Mouse (Mus musculus) C2C12 (cell line): ENCODE measurements around the gene Tyro3.

Source experiments
- CTCF ChIP-seq: IDR thresholded peaks from one replicate; pipeline ENCODE4 v1.5.1; 2011; ENCODE audit not compliant: control insufficient read depth, insufficient read depth, insufficient read length
- FOSL1 ChIP-seq: IDR thresholded peaks from one replicate; pipeline ENCODE4 v1.8.0; 2011; ENCODE audit warnings: mild to moderate bottlenecking, low read length; ENCODE audit not compliant: poor library complexity, insufficient read depth, severe bottlenecking
- MAX ChIP-seq: IDR thresholded peaks from one replicate; pipeline ENCODE4 v1.6.1; 2011; ENCODE audit warnings: mild to moderate bottlenecking, control low read depth
- MYOD1 ChIP-seq: IDR thresholded peaks from one replicate; pipeline ENCODE4 v1.6.1; 2011; ENCODE audit warnings: low read depth; ENCODE audit not compliant: control insufficient read depth, insufficient read length
- MYOG ChIP-seq: IDR thresholded peaks from one replicate; pipeline ENCODE4 v1.6.1; 2011; ENCODE audit not compliant: control insufficient read depth, insufficient read length; ENCODE audit errors: extremely low read depth
- USF1 ChIP-seq: IDR thresholded peaks from one replicate; pipeline ENCODE4 v1.6.1; 2011; ENCODE audit warnings: low read depth, mild to moderate bottlenecking, control low read depth, moderate library complexity

DNA sequence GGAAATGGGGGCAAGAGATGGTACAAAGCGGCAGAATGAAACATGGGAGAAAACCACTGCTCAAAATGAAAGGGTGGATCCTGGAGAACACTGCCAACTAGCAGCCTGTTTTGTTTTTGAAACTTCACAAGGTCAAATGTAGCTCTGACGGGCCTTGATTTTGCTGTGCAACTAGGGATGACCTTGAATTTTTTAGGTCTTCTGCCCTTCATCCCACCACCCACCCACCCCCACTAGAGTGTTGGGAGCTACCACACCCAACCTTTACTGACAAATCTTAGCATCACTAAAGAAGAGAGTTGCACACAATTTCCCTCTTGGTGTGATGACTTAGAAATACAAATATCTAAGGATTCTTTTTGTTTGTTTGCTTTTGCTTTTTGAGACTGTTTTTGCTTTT lies 7.5 kb upstream of the Tyro3 start:
- TF ChIP-seq CTCF (no peak), MAX (no peak), USF1 (no peak), MYOG (no peak), MYOD1 (no peak), FOSL1 (no peak)
